Mouse (Mus musculus) liver, adult 2 months (tissue): ENCODE results near the gene Pgpep1l. TPM values are rescaled to one million over a fixed set of nuclear protein-coding genes. Genes with fewer than 3 reads are reported as not detected.

Source experiments
- DNase-seq: peaks from one replicate; pipeline ENCODE4 v3.0.0-alpha.2; 2011; ENCODE audit warnings: low read depth, low spot score; ENCODE audit errors: extremely low read depth
- H3K27ac ChIP-seq: fragments of 200-500 bp; replicated peaks from 2 replicates; pipeline ENCODE4 v1.5.1; 2012; ENCODE audit warnings: low read depth, mild to moderate bottlenecking, control low read depth, inconsistent platforms, low read length; ENCODE audit not compliant: insufficient read depth
- H3K27me3 ChIP-seq: fragments of 200-500 bp; 2 replicates; pipeline ENCODE4 v1.6.1; 2012; ENCODE audit warnings: mild to moderate bottlenecking, moderate library complexity, low read length, inconsistent platforms; ENCODE audit not compliant: control insufficient read depth, insufficient read depth
- H3K36me3 ChIP-seq: fragments of 200-500 bp; 2 replicates; pipeline ENCODE4 v1.6.1; 2012; ENCODE audit warnings: low read length, inconsistent platforms; ENCODE audit not compliant: control insufficient read depth, insufficient read depth
- H3K4me1 ChIP-seq: fragments of 200-500 bp; 2 replicates; pipeline ENCODE4 v1.6.1; 2011; ENCODE audit warnings: low read length; ENCODE audit not compliant: control insufficient read depth, insufficient read depth
- H3K4me3 ChIP-seq: fragments of 200-500 bp; 2 replicates; pipeline ENCODE4 v1.5.1; 2011; ENCODE audit warnings: low read depth, mild to moderate bottlenecking, control low read depth, low read length, moderate library complexity; ENCODE audit not compliant: insufficient read depth
- H3K79me2 ChIP-seq: fragments of 200-500 bp; 2 replicates; pipeline ENCODE4 v1.6.1; 2012; ENCODE audit warnings: inconsistent platforms, mild to moderate bottlenecking, low read length, moderate library complexity; ENCODE audit not compliant: control insufficient read depth, insufficient read depth
- H3K9ac ChIP-seq: fragments of 200-500 bp; 2 replicates; pipeline ENCODE4 v1.6.1; 2012; ENCODE audit warnings: low read depth, mild to moderate bottlenecking, control low read depth, inconsistent platforms, low read length
- CTCF ChIP-seq: fragments of 200-500 bp; IDR thresholded peaks from 2 replicates; pipeline ENCODE4 v1.5.1; 2011; ENCODE audit warnings: low read depth, low read length, control low read depth
- POLR2A ChIP-seq: fragments of 200-500 bp; IDR thresholded peaks from 2 replicates; pipeline ENCODE4 v1.6.1; 2011; ENCODE audit warnings: low read length, control low read depth; ENCODE audit not compliant: insufficient read depth; ENCODE audit errors: extremely low read depth
- WGBS: fragments of 180-500 bp; shearing (Covaris S2); methylation state at CpG from one replicate; pipeline ENCODE4 v1.1.7; 2018; 5-methylcytosine and 5-hydroxymethylcytosine counted together
- polyA plus RNA-seq: library from polyadenylated mRNA; depleted of rRNA; stranded (reverse); fragments of >200 nt; gene quantifications from 2 replicates; pipeline ENCODE4 v1.2.3, GENCODE M21; 2012
- total RNA-seq: library from RNA; depleted of rRNA; stranded (reverse); fragments of >200 nt; gene quantifications from 2 replicates; pipeline ENCODE4 v1.2.3, GENCODE M21; 2014

Pgpep1l gene
- total and polyA plus RNA-seq, 2 experiments: 0.32 to 1.5 TPM

DNA sequence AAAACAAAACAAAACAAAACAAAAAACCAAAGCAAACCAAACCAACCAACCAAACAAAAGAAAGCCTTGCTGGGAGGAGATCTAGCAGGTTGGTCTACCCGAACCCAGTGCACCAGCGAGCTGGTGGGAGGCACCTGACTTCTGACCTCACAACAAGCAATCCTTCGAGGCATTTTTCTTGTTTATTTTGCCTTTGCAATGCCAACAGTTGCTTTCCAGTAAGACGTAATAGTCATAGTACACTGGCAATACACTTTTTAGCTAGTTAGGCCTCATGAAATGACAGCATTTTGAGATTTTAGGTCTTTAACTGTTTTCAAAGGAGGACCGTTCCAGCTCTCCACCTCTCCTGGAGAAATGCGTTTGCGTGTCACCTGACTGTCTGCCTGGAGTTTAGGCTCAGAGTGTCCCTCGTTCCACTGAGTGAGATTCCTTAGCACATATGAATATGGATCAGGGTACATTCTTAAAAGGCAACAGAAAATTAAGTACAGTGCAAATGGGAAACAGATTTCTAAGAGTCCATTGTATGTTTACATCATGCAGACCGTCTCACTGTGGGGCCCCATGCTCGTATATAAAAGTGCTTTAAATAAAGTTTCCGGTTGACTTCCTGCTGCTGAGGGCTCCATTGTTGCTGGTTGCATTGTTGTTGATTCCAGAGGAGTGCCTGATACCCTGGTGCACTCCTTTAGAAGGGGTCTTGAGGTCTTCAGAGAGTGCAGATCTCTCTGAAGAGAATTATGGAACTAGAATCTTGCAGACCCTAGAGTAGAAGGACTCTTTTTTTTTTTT is 41.9 kb upstream of the Pgpep1l start:
- Histone ChIP-seq H3K4me3 (no peak overlapping the region), H3K4me1 (peaks cover 16% of the 10 kb centered on the region), H3K27me3 (no peaks in the 10 kb centered on the region), H3K27ac (no peak overlapping the region), H3K36me3 (peaks cover 10% of the 10 kb centered on the region), H3K79me2 (peaks cover 9% of the 10 kb centered on the region; the same call in 1 of the 2 replicates), H3K9ac (no peak overlapping the region)
- peak; percentile 70 for DNase-seq
- 64% methylated on average over 11 of the region's 11 CpGs for WGBS
- TF ChIP-seq CTCF (no peak), POLR2A (no peak)

DNA sequence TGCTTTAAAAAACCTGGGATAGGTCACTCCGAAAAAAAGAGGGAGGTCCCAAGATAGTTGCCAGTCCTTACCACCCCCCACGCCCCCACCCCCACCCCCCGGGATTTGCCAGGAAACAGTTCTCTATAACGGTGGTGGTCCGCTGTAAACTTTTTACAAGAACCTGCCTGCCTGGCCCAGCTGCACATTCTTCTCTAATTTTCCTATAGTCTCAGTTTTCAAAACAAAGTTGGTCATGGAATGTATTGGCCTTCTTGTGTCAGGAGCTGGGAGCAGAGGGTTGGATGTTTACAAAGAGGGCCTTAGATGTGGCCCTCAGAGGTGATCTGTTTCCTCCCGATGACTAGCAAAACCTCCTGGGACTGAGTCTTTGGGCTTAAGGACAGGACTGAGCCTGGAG is 39.7 kb upstream of the Pgpep1l start:
- 80% methylated on average over 6 of the region's 6 CpGs for WGBS
- Histone ChIP-seq H3K27ac (no peak overlapping the region), H3K9ac (no peak overlapping the region), H3K27me3 (no peaks in the 10 kb centered on the region), H3K79me2 (peaks cover 9% of the 10 kb centered on the region; the same call in 1 of the 2 replicates), H3K36me3 (peaks cover 12% of the 10 kb centered on the region), H3K4me3 (no peak overlapping the region), H3K4me1 (peaks cover 9% of the 10 kb centered on the region)
- DNase-seq: no peak
- TF ChIP-seq POLR2A (no peak), CTCF (no peak)

DNA sequence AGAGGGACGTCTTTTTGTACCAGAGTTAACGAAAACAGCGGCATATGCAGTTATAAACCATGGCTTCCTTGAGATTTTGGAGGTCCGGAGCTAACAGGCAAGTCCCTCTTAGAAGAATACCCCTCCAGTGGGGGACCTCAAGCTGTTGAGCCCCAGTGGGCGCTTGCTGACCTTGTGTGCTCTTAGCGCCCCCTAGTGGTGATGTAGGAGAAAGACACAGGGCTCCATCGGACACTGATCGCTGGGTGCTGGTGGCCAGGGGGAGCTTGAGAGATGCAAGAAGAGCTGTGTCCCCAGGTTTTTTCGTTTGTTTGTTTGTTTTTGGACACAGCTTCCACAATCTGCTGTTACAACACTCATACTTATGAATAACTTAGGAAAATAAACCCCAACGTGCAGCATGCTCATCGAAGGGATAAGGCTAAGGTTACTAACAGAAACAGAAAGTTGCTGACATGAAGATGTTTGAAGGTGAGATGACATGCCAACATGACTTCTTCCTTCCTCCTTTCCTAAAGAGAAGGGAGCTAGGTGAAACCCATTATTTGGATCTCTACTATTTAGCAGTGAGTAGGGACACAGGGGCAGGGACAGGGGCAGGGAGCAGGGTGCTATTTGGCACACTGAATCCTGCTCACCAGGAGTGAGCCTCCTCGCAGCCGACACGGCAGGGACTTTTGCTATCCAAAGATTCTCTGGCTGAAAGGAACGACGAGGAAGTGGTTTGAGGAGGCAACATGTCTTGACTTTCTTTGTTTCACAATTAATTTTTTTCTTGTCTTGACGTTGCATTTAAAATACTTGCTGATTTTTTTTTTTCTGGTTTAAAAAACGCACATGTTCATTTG is 38.8 kb upstream of the Pgpep1l start:
- Histone ChIP-seq H3K4me3 (peak overlapping the region; percentile 0; the same call in 1 of the 2 replicates), H3K27ac (no peak overlapping the region), H3K9ac (no peak overlapping the region), H3K79me2 (peaks cover 6% of the 10 kb centered on the region; the same call in 1 of the 2 replicates), H3K4me1 (peaks cover 9% of the 10 kb centered on the region), H3K36me3 (peaks cover 14% of the 10 kb centered on the region), H3K27me3 (no peaks in the 10 kb centered on the region)
- TF ChIP-seq CTCF (peak; percentile 93), POLR2A (no peak)
- DNase-seq: peak; percentile 42
- 31% methylated on average over 18 of the region's 18 CpGs for WGBS

DNA sequence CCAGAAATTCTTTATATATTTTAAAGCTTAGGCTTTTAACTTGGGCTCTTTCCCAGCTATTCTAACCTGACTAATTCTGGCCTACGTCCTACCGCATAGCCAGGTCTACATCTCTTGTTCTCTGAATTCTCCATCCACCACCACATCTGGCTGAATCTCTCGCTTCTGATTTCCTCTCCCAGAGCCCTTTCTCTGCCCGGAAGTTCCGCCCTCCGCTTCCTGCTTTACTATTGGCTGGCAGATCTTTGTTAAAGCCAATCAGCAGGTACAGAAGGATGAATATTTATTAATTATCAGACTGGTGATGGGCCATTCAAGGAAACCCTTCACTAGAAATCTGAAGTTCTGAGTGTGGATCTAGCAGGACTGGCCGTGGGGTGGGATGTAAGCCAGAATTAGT is 37.1 kb upstream of the Pgpep1l start:
- WGBS: 76% methylated on average over 7 of the region's 7 CpGs

DNA sequence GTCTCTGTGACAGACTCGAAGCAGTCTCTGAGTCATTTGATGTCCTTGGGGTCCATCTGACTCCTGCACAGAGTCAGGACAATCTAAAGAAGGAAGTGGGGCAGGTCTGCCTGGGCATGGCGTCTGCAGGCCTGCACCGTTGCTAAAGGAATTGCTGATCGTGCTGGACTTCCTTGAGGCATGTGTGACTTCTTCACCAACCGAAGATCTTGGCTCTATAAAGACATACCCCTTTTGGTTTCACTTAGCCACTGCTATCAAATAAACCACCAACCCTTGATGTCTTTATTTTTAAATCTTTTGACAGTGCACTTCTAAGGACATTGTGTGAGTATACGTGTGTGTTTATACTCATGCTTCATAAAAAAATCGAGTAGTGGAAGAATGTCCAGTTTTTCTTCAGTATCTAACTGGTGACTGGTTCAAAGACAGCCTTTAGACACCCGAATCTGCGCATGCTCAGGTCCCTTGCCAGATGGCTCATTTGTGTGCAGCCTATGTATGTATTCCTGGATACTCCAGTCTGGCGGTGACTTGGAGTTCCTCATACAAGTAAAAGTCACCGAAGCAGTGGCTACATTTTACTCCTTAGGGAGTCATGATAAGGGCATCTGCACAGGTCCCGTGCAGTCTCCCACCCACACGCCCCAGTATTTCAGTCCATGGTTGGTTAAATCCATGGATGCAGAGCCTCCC is 34.5 kb upstream of the Pgpep1l start:
- H3K9ac ChIP-seq: no peak overlapping the region
- H3K27ac ChIP-seq: no peak overlapping the region
- H3K4me3 ChIP-seq: no peak overlapping the region
- 81% methylated on average over 13 of the region's 13 CpGs for WGBS
- no peaks in the 10 kb centered on the region for H3K4me1 ChIP-seq
- no peak for DNase-seq
- H3K79me2 ChIP-seq: peaks cover 3% of the 10 kb centered on the region; the same call in 1 of the 2 replicates
- TF ChIP-seq CTCF (no peak), POLR2A (no peak)
- no peaks in the 10 kb centered on the region for H3K27me3 ChIP-seq
- peaks cover 5% of the 10 kb centered on the region for H3K36me3 ChIP-seq

More for the DNA sequence above, 37.1 kb upstream of the Pgpep1l start:
- no peak overlapping the region for H3K9ac ChIP-seq
- H3K4me1 ChIP-seq: peaks cover 3% of the 10 kb centered on the region
- no peaks in the 10 kb centered on the region for H3K27me3 ChIP-seq
- H3K79me2 ChIP-seq: 0 out of 2 replicates have a peak, but pooled peaks cover 3% of the 10 kb centered on the region
- TF ChIP-seq POLR2A (no peak), CTCF (no peak)
- DNase-seq: no peak
- H3K4me3 ChIP-seq: no peak overlapping the region
- H3K27ac ChIP-seq: no peak overlapping the region
- H3K36me3 ChIP-seq: peaks cover 14% of the 10 kb centered on the region
